Mouse (Mus musculus) ES-Bruce4 (cell line): ENCODE measurements around the gene Gtse1. TPM values are rescaled to one million over a fixed set of nuclear protein-coding genes. Genes with fewer than 3 reads are reported as not detected.

Source experiments
- H3K27ac ChIP-seq: 2 replicates; pipeline ENCODE4 v1.5.1; 2012; ENCODE audit warnings: low read length, inconsistent platforms; ENCODE audit not compliant: insufficient read depth
- H3K27me3 ChIP-seq: 2 replicates; pipeline ENCODE4 v1.6.1; 2012; ENCODE audit warnings: mild to moderate bottlenecking, low read length, inconsistent platforms; ENCODE audit not compliant: control insufficient read depth, poor library complexity, insufficient read depth, severe bottlenecking
- H3K36me3 ChIP-seq: 2 replicates; pipeline ENCODE4 v1.6.1; 2012; ENCODE audit warnings: inconsistent platforms, mild to moderate bottlenecking, low read length, moderate library complexity; ENCODE audit not compliant: control insufficient read depth, poor library complexity, insufficient read depth, severe bottlenecking
- H3K4me1 ChIP-seq: one replicate; pipeline ENCODE4 v1.8.1; 2011; ENCODE audit warnings: low read length; ENCODE audit not compliant: control insufficient read depth, insufficient read depth
- H3K4me3 ChIP-seq: 2 replicates; pipeline ENCODE4 v1.5.1; 2011; ENCODE audit warnings: low read depth, mild to moderate bottlenecking, low read length
- H3K9ac ChIP-seq: 2 replicates; pipeline ENCODE4 v1.6.1; 2012; ENCODE audit warnings: low read depth, mild to moderate bottlenecking, inconsistent platforms; ENCODE audit not compliant: poor library complexity, severe bottlenecking
- H3K9me3 ChIP-seq: replicated peaks from 2 replicates; pipeline ENCODE4 v1.6.1; 2012; ENCODE audit warnings: mild to moderate bottlenecking, low read length, inconsistent platforms; ENCODE audit not compliant: control insufficient read depth, poor library complexity, insufficient read depth, severe bottlenecking
- CTCF ChIP-seq: IDR thresholded peaks from one replicate; pipeline ENCODE4 v1.8.1; 2011; ENCODE audit warnings: low read depth, low read length
- EP300 ChIP-seq: IDR thresholded peaks from 2 replicates; pipeline ENCODE4 v1.6.1; 2011; ENCODE audit warnings: low read depth, low read length; ENCODE audit not compliant: insufficient read depth
- POLR2A ChIP-seq: IDR thresholded peaks from one replicate; pipeline ENCODE4 v1.8.1; 2011; ENCODE audit warnings: low read length; ENCODE audit not compliant: insufficient read depth
- polyA plus RNA-seq: library from polyadenylated mRNA; stranded (reverse); fragments of >200 nt; gene quantifications from 2 replicates; pipeline ENCODE4 v1.2.4, GENCODE M21; 2011; ENCODE audit warnings: low read depth; ENCODE audit not compliant: missing spikeins, insufficient read depth, insufficient read length

Gtse1 gene
- polyA plus RNA-seq, 1 experiment, result 134 TPM

DNA sequence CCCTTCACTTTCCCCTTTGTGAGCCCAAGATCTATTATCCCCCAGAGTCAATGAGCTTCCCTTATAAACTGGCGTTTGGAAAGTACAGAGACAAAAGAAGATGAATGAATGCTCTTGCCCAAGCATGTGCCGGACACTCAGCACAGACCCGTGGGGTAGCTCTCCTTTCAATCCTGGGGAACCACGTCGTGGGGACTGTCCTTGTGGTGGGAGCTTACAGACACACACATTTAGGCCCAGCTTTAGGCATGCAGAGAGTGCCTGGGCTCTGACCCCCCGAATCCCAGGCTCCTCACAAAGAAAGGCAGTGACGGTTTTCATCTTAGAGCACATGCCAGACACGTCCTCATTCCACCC is 60.3 kb downstream of the Gtse1 start:
- no peaks in the 10 kb centered on the region for H3K9me3 ChIP-seq
- H3K9ac ChIP-seq, result no peak overlapping the region
- H3K4me3 ChIP-seq, result no peak overlapping the region
- no peak overlapping the region for H3K27ac ChIP-seq
- H3K4me1 ChIP-seq, result no peaks in the 10 kb centered on the region
- H3K36me3 ChIP-seq, result no peaks in the 10 kb centered on the region
- no peak for TF ChIP-seq POLR2A
- no peak for TF ChIP-seq CTCF
- no peak for TF ChIP-seq EP300
- H3K27me3 ChIP-seq, result no peaks in the 10 kb centered on the region

- H3K27ac ChIP-seq, result no peak overlapping the region
- TF ChIP-seq EP300, result no peak
- no peak for TF ChIP-seq CTCF
- no peak for TF ChIP-seq POLR2A
- H3K36me3 ChIP-seq, result no peaks in the 10 kb centered on the region
Measured at GRCm38 (mm10) chr15:85921855-85922254, 62.3 kb downstream of the Gtse1 start.

More at GRCm38 (mm10) chr15:85921855-85922254, 62.3 kb downstream of the Gtse1 start:
- Histone ChIP-seq H3K27me3 (no peaks in the 10 kb centered on the region), H3K9ac (no peak overlapping the region), H3K9me3 (no peaks in the 10 kb centered on the region), H3K4me1 (no peaks in the 10 kb centered on the region), H3K4me3 (no peak overlapping the region)

Other genes starting within 250 kb of the Gtse1 start
- 0.28 and 0.43 TPM in 2 replicates for gene Ppara, start 124.8 kb upstream of the Gtse1 start, polyA plus RNA-seq
- 18.1 and 19.9 TPM in 2 replicates for gene Cdpf1, start 48.0 kb upstream of the Gtse1 start, polyA plus RNA-seq
- gene Pkdrej, start 38.0 kb upstream of the Gtse1 start, polyA plus RNA-seq, result 0.13 TPM in 1 of 2 replicates, not detected in the other
- gene Ttc38, start 27.4 kb upstream of the Gtse1 start, polyA plus RNA-seq, result 4.4 and 6.3 TPM in 2 replicates
- gene Trmu, start 19.6 kb downstream of the Gtse1 start, polyA plus RNA-seq, result 9.1 and 10.0 TPM in 2 replicates
- gene Celsr1, start 174.0 kb downstream of the Gtse1 start, polyA plus RNA-seq, result 8.0 and 10.2 TPM in 2 replicates
- gene Gramd4, start 197.9 kb downstream of the Gtse1 start, polyA plus RNA-seq, result 22.6 TPM in 2 replicates